Mouse (Mus musculus): ENCODE measurements around the gene Fgd4.
"Not testable (repeated sequence)": the region's sequence is repeated elsewhere in the genome, so short reads cannot be mapped to it uniquely, and the experiment has no call there.

Fgd4 gene

DNA sequence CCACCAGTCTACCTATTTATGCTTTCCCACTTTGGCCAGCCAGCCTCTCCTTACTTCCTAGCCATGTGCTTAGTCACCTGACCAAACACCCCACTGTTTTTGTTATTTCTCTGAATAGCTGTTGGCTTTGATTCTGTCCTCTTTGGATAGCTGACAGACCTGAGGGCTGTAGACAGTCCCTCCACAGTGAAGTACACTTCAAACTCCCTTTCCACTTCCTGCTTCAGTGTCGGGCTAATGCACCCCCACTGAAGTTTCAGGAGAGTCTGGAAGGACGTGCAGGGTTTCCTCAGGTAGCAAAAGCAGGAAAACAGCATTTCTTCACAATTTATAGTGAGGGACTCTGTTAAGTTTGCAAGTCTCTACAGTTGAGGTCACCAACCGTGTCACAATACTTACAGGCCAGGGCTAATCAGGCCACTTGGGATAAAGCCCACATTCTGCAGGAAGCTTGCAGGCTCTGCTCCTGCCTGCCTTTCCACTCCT, 57.4 kb downstream of the Fgd4 start:
- no peak for DNase-seq (ENCODE audit: low spot score in 2 of 2)

- DNase-seq (ENCODE audit: low spot score in 2 of 2), result not testable (repeated sequence)
Observed at GRCm38 (mm10) chr16:16539396-16539795, 61.0 kb downstream of the Fgd4 start.

GRCm38 (mm10) chr16:16535232-16535631, 65.1 kb downstream of the Fgd4 start:
- DNase-seq (ENCODE audit: low spot score in 2 of 2), result no peak

- DNase-seq (ENCODE audit: low spot score in 2 of 2), result no peak
Observed at GRCm38 (mm10) chr16:16528014-16528413, 72.3 kb downstream of the Fgd4 start.

DNA sequence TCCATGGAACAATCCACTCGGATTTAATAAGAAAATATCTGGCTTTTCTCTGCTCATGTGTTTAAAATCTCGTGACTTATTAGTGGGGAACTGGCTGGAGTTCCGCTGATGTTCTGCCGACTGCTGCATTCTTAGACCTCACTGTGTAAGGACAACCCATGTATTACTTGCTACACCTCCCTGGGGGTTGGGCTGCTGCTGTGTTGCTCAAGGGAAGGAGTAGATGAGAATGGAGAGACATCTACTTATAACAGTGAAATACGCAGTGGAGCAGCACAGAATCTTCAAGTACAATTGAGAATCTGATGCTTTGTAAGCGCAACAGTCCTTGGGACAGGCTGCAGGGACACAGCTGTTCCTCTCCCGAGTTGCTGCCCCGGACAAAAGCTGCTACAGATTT, 73.1 kb downstream of the Fgd4 start:
- DNase-seq (ENCODE audit: low spot score in 2 of 2), result no peak

- no peak for DNase-seq (ENCODE audit: low spot score in 2 of 2)
Observed at GRCm38 (mm10) chr16:16526741-16527105, 73.6 kb downstream of the Fgd4 start.

- no peak for DNase-seq (ENCODE audit: low spot score in 2 of 2)
Observed at GRCm38 (mm10) chr16:16526097-16526740, 74.1 kb downstream of the Fgd4 start.

- no peak for DNase-seq (ENCODE audit: low spot score in 2 of 2)
Observed at GRCm38 (mm10) chr16:16525266-16525904, 75.0 kb downstream of the Fgd4 start.

DNA sequence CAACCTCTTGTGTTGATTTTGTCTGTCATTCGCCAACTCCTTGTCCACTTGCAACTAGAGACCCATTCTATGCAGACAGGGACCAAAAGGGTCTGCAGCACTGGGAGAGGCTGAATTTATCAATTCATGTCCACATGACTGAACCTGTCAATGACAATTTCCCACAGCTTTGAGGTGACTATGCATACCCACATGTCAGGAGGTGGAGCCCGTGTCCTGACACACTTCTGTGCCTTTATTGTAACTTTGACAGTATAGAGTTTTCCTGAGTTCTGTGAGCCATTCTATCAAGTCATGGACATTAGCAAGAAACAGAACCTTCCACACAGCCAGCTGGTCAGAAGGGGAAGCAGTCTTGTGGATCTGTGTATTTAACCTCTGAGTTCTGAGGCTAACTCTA, 76.7 kb downstream of the Fgd4 start:
- no peak for DNase-seq (ENCODE audit: low spot score in 2 of 2)

DNA sequence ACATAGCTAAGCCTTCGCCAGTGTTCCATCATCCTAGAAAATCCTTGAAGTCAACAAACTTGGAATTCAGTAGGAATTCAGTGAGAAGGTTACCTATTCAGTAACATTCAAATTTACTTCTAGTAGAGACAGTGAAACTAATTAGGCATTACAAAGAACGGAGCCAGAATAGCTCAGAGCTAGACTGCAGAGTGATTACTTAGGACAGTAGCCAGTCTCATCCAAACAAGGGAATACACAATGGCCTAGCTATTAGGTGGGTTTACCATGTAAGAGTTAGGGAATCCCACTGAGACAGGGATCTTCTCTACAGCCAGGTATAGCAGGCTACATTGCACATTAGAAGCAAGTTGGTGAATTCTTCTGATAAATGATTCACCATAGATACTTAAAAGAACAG, 77.5 kb downstream of the Fgd4 start:
- not testable (repeated sequence) for DNase-seq (ENCODE audit: low spot score in 2 of 2)

DNA sequence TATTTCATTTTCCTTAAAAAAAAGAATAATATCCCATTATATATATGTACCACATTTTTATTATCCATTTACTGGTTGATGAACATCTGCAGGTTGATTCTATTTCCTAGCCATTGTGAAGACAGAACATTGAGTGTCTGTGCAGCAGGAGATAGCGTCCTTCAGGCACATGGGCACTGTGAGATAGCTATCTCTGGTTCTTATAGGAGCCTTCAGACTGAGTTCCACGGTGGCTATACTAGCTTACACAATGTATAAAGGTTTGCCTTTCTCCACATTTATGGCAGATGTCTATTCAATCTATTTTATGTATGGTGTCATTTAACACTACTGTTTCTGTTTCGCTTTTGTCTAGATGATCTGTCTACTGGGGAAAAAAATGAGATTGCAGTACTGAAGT, 98.9 kb downstream of the Fgd4 start:
- DNase-seq (ENCODE audit: low spot score in 2 of 2), result no peak

GRCm38 (mm10) chr16:16500926-16501325, 99.4 kb downstream of the Fgd4 start:
- DNase-seq (ENCODE audit: low spot score in 2 of 2), result no peak

DNA sequence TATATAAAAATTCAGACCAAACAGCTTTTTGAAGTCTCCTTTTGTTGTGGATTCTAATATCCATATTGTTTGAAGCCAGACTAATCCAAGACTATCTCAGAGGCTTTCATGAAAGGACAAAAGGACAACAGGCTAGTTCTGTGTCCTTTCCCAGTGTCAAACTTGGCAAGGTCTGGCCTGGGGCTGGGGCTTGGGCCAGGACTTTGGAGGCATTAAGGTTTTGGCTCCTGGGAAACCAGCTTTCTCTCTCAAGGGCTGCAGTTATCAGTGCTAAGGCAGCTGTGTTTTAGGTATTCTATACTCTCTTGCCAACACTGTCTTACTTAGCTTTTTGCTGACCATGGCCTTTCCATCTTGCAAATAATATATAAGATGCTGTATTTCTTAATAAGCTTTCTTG, 101.6 kb downstream of the Fgd4 start:
- DNase-seq (ENCODE audit: low spot score in 2 of 2), result no peak

- no peak for DNase-seq (ENCODE audit: low spot score in 2 of 2)
Observed at GRCm38 (mm10) chr16:16485523-16486043, 114.8 kb downstream of the Fgd4 start.

GRCm38 (mm10) chr16:16484601-16485000, 115.7 kb downstream of the Fgd4 start:
- no peak for DNase-seq (ENCODE audit: low spot score in 2 of 2)

GRCm38 (mm10) chr16:16473451-16473850, 126.9 kb downstream of the Fgd4 start:
- DNase-seq (ENCODE audit: low spot score in 2 of 2), result not testable (repeated sequence)

DNA sequence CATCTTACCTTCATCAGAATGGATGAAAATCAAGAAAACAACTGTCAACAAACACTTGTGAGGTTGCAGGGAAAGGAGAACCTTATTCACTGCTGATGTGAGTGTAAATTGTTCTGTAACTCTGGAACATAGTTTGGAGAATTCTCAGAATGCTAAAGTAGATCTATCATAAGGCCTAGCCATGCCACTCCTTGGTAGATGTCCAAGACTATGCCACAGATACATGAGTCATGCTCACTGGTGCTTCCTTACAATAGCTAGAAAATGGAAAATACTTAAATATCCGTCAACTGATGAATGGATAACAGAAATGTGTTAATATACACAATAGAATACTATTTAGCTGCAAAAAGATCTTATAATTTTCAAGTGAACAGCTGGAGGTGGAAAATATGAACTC, 150.3 kb downstream of the Fgd4 start:
- no peak for DNase-seq (ENCODE audit: low spot score in 2 of 2)

DNA sequence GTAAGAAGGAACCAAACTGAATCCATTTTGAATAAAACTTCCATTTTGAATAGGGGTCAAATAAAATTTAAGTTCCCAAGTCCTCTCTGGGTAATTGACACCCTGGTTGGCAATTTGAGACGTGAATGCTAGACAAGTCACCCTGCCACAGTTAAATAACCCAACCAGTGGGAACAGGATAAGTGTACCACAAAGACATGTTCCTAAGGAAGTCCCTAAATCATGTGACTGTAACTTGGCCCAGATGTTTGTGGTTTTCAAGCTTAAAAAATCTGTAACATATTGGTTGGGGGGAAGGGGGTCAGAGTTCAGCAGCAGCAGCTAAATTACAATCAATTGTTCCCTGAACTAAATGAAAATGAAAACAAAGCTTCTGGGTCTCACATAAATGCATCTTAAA, 161.9 kb downstream of the Fgd4 start:
- no peak for DNase-seq (ENCODE audit: low spot score in 2 of 2)

- no peak for DNase-seq (ENCODE audit: low spot score in 2 of 2)
Observed at GRCm38 (mm10) chr16:16422456-16422855, 177.9 kb downstream of the Fgd4 start.

GRCm38 (mm10) chr16:16367217-16367616, 233.1 kb downstream of the Fgd4 start:
- DNase-seq (ENCODE audit: low spot score in 2 of 2), result not testable (repeated sequence)

Data from thymus, postnatal 10 days (tissue).